Mouse (Mus musculus): ENCODE data around the gene St5. TPM values are rescaled to one million over a fixed set of nuclear protein-coding genes. Genes with fewer than 3 reads are reported as not detected.

The St5 gene
- 48.7 and 50.5 TPM in 2 replicates for polyA plus RNA-seq (2016; fragmentation: Nextera tagmentation; extraction: Ambion mirVana)

GRCm38 (mm10) chr7:109703190-109704015 lies at the start of gene St5, which contains the start of gene Akip1:
Gene St5 (minus strand): TSS chr7:109703605.
Gene Akip1 (plus strand): TSS chr7:109703690.
- under 1% methylated on average over 61 of the region's 61 CpGs for WGBS
- peak; percentile 95 for ATAC-seq (ENCODE audit: insufficient number of reproducible peaks, insufficient read depth, low FRiP score, low TSS enrichment)
- H3K27me3 ChIP-seq: no peaks in the 10 kb centered on the region

GRCm38 (mm10) chr7:109752008-109752925 lies 48.9 kb upstream of the St5 start, which contains the start of gene Tmem9b:
Gene Tmem9b (minus strand): TSS chr7:109752875.
- Histone ChIP-seq H3K27me3 (no peaks in the 10 kb centered on the region), H3K9ac (peak within 1 kb of the TSS; percentile 81), H3K9me3 (no peaks in the 10 kb centered on the region), H3K4me2 (replicated peaks) (peak within 1 kb of the TSS; percentile 80), H3K36me3 (no peaks in the 10 kb centered on the region), H3K4me1 (peaks cover 6% of the 10 kb centered on the region), H3K27ac (peak within 1 kb of the TSS; percentile 61), H3K4me3 (peak within 1 kb of the TSS; percentile 79)
- under 1% methylated on average over 74 of the region's 74 CpGs for WGBS
- ATAC-seq (ENCODE audit: insufficient number of reproducible peaks, insufficient read depth, low FRiP score, low TSS enrichment): peak; percentile 80

More at GRCm38 (mm10) chr7:109703190-109704015, at the start of gene St5, which contains the start of gene Akip1:
- Histone ChIP-seq H3K27ac (peak within 1 kb of the TSS; percentile 78), H3K36me3 (no peaks in the 10 kb centered on the region), H3K9me3 (no peaks in the 10 kb centered on the region), H3K4me3 (peak within 1 kb of the TSS; percentile 50), H3K9ac (peak within 1 kb of the TSS; percentile 56), H3K4me1 (no peaks in the 10 kb centered on the region), H3K4me2 (replicated peaks) (peak within 1 kb of the TSS; percentile 67)

GRCm38 (mm10) chr7:109751427-109752007 lies 48.1 kb upstream of the St5 start:
- peak overlapping the region; percentile 61; the same call in 1 of the 2 replicates for H3K27ac ChIP-seq
- 4% methylated on average over 13 of the region's 13 CpGs for WGBS
- H3K4me2 ChIP-seq (replicated peaks): peak overlapping the region; percentile 80
- no peaks in the 10 kb centered on the region for H3K36me3 ChIP-seq
- no peaks in the 10 kb centered on the region for H3K9me3 ChIP-seq
- H3K9ac ChIP-seq: peak overlapping the region; percentile 81
- no peaks in the 10 kb centered on the region for H3K27me3 ChIP-seq
- peak; percentile 63; the same call in 1 of the 2 replicates for ATAC-seq (ENCODE audit: insufficient number of reproducible peaks, insufficient read depth, low FRiP score, low TSS enrichment)
- H3K4me1 ChIP-seq: peaks cover 6% of the 10 kb centered on the region
- peak overlapping the region; percentile 79 for H3K4me3 ChIP-seq

GRCm38 (mm10) chr7:109747747-109748146 lies 44.3 kb upstream of the St5 start:
- ATAC-seq (ENCODE audit: insufficient number of reproducible peaks, insufficient read depth, low FRiP score, low TSS enrichment): no peak
- 62% methylated on average over 1 of the region's 1 CpGs for WGBS
- no peak overlapping the region for H3K9ac ChIP-seq
- no peaks in the 10 kb centered on the region for H3K9me3 ChIP-seq
- H3K27ac ChIP-seq: no peak overlapping the region
- H3K4me3 ChIP-seq: no peak overlapping the region
- H3K27me3 ChIP-seq: no peaks in the 10 kb centered on the region
- H3K36me3 ChIP-seq: peaks cover 10% of the 10 kb centered on the region; the same call in 1 of the 2 replicates
- H3K4me2 ChIP-seq (replicated peaks): no peak overlapping the region
- H3K4me1 ChIP-seq: peaks cover under 1% of the 10 kb centered on the region

GRCm38 (mm10) chr7:109741703-109742102 lies 38.3 kb upstream of the St5 start:
- Histone ChIP-seq H3K27ac (no peak overlapping the region), H3K4me2 (replicated peaks) (no peak overlapping the region), H3K36me3 (peaks cover 21% of the 10 kb centered on the region), H3K9me3 (no peaks in the 10 kb centered on the region), H3K9ac (no peak overlapping the region), H3K4me1 (no peaks in the 10 kb centered on the region), H3K4me3 (no peak overlapping the region), H3K27me3 (no peaks in the 10 kb centered on the region)
- no peak for ATAC-seq (ENCODE audit: insufficient number of reproducible peaks, insufficient read depth, low FRiP score, low TSS enrichment)
- WGBS: 85% methylated on average over 4 of the region's 4 CpGs

GRCm38 (mm10) chr7:109741060-109741459 lies 37.7 kb upstream of the St5 start:
- ATAC-seq (ENCODE audit: insufficient number of reproducible peaks, insufficient read depth, low FRiP score, low TSS enrichment): no peak
- no peaks in the 10 kb centered on the region for H3K4me1 ChIP-seq
- 91% methylated on average over 1 of the region's 1 CpGs for whole genome bisulfite sequencing
- H3K9ac ChIP-seq: no peak overlapping the region
- H3K36me3 ChIP-seq: peaks cover 24% of the 10 kb centered on the region
- no peak overlapping the region for H3K4me3 ChIP-seq
- no peak overlapping the region for H3K27ac ChIP-seq
- no peak overlapping the region for H3K4me2 ChIP-seq (replicated peaks)
- no peaks in the 10 kb centered on the region for H3K9me3 ChIP-seq
- H3K27me3 ChIP-seq: no peaks in the 10 kb centered on the region

- H3K36me3 ChIP-seq: peaks cover 25% of the 10 kb centered on the region
Measured at GRCm38 (mm10) chr7:109739822-109740370, 36.5 kb upstream of the St5 start.

GRCm38 (mm10) chr7:109734806-109735205 lies 31.4 kb upstream of the St5 start:
- ATAC-seq (ENCODE audit: insufficient number of reproducible peaks, insufficient read depth, low FRiP score, low TSS enrichment): no peak
- Histone ChIP-seq H3K9me3 (no peaks in the 10 kb centered on the region), H3K36me3 (peaks cover 7% of the 10 kb centered on the region), H3K27me3 (no peaks in the 10 kb centered on the region), H3K4me2 (replicated peaks) (no peak overlapping the region), H3K9ac (no peak overlapping the region), H3K4me1 (peaks cover 12% of the 10 kb centered on the region), H3K27ac (no peak overlapping the region), H3K4me3 (no peak overlapping the region)
- WGBS: 86% methylated on average over 4 of the region's 4 CpGs

More at GRCm38 (mm10) chr7:109739822-109740370, 36.5 kb upstream of the St5 start:
- H3K9ac ChIP-seq: no peak overlapping the region
- ATAC-seq (ENCODE audit: insufficient number of reproducible peaks, insufficient read depth, low FRiP score, low TSS enrichment): no peak
- H3K4me1 ChIP-seq: no peaks in the 10 kb centered on the region
- H3K9me3 ChIP-seq: no peaks in the 10 kb centered on the region
- H3K27ac ChIP-seq: no peak overlapping the region
- no peak overlapping the region for H3K4me2 ChIP-seq (replicated peaks)
- WGBS: 74% methylated on average over 5 of the region's 5 CpGs
- H3K27me3 ChIP-seq: no peaks in the 10 kb centered on the region
- H3K4me3 ChIP-seq: no peak overlapping the region

GRCm38 (mm10) chr7:109731626-109732025 lies 28.2 kb upstream of the St5 start, which contains the start of gene Ascl3:
Gene Ascl3 (minus strand): TSS chr7:109731726.
- H3K4me2 ChIP-seq (replicated peaks): no peak within 1 kb of the TSS
- peaks cover 7% of the 10 kb centered on the region for H3K36me3 ChIP-seq
- no peak for ATAC-seq (ENCODE audit: insufficient number of reproducible peaks, insufficient read depth, low FRiP score, low TSS enrichment)
- H3K27me3 ChIP-seq: no peaks in the 10 kb centered on the region
- H3K4me1 ChIP-seq: peaks cover 13% of the 10 kb centered on the region
- H3K9me3 ChIP-seq: no peaks in the 10 kb centered on the region
- H3K27ac ChIP-seq: no peak within 1 kb of the TSS
- 81% methylated on average over 5 of the region's 5 CpGs for WGBS
- no peak within 1 kb of the TSS for H3K4me3 ChIP-seq
- no peak within 1 kb of the TSS for H3K9ac ChIP-seq

- Histone ChIP-seq H3K4me2 (replicated peaks) (no peak within 1 kb of the TSS), H3K9ac (no peak within 1 kb of the TSS), H3K27ac (no peak within 1 kb of the TSS), H3K4me1 (no peaks in the 10 kb centered on the region), H3K9me3 (0 out of 2 replicates have a peak, but pooled peaks cover 3% of the 10 kb centered on the region), H3K4me3 (no peak within 1 kb of the TSS), H3K27me3 (no peaks in the 10 kb centered on the region), H3K36me3 (no peaks in the 10 kb centered on the region)
- no peak for ATAC-seq (ENCODE audit: insufficient number of reproducible peaks, insufficient read depth, low FRiP score, low TSS enrichment)
- 91% methylated on average over 5 of the region's 5 CpGs for WGBS
Measured at GRCm38 (mm10) chr7:109723697-109724096, 20.3 kb upstream of the St5 start, which contains the start of gene BC051019. Gene BC051019 (minus strand): TSS chr7:109723850.

GRCm38 (mm10) chr7:109723114-109723513 lies 19.7 kb upstream of the St5 start:
- Histone ChIP-seq H3K4me2 (replicated peaks) (no peak overlapping the region), H3K27me3 (no peaks in the 10 kb centered on the region), H3K4me3 (no peak overlapping the region), H3K27ac (no peak overlapping the region), H3K36me3 (no peaks in the 10 kb centered on the region), H3K9ac (no peak overlapping the region), H3K9me3 (0 out of 2 replicates have a peak, but pooled peaks cover 3% of the 10 kb centered on the region), H3K4me1 (no peaks in the 10 kb centered on the region)
- WGBS: 95% methylated on average over 8 of the region's 8 CpGs
- ATAC-seq (ENCODE audit: insufficient number of reproducible peaks, insufficient read depth, low FRiP score, low TSS enrichment): no peak
